Mouse (Mus musculus): ENCODE results near the gene Galnt14. TPM values are rescaled to one million over a fixed set of nuclear protein-coding genes. Genes with fewer than 3 reads are reported as not detected.

Galnt14 gene
- total RNA-seq (2022) = not detected

- no peak for DNase-seq (ENCODE audit: low spot score)
These were observed at the start of gene Galnt14 for GRCm38 (mm10) chr17:73710042-73710911. Gene Galnt14, minus strand, starts transcription at chr17:73710453.

- peak; percentile 69 for DNase-seq (ENCODE audit: low spot score)
These were observed 33.5 kb upstream of the Galnt14 start for GRCm38 (mm10) chr17:73743681-73744311.

- DNase-seq (ENCODE audit: low spot score) = peak; percentile 1
These were observed 13.8 kb upstream of the Galnt14 start for GRCm38 (mm10) chr17:73723885-73724682.

GRCm38 (mm10) chr17:73719021-73719748, 8.9 kb upstream of the Galnt14 start:
- no peak for DNase-seq (ENCODE audit: low spot score)

GRCm38 (mm10) chr17:73716684-73717083, 6.4 kb upstream of the Galnt14 start:
- no peak for DNase-seq (ENCODE audit: low spot score)

- DNase-seq (ENCODE audit: low spot score) = no peak
These were observed 4.4 kb upstream of the Galnt14 start for GRCm38 (mm10) chr17:73714440-73715221.

GRCm38 (mm10) chr17:73713347-73713746, 3.1 kb upstream of the Galnt14 start:
- no peak for DNase-seq (ENCODE audit: low spot score)

GRCm38 (mm10) chr17:73711919-73712318, 1.7 kb upstream of the Galnt14 start:
- no peak for DNase-seq (ENCODE audit: low spot score)

GRCm38 (mm10) chr17:73709131-73710041, 867 bp downstream of the Galnt14 start:
- DNase-seq (ENCODE audit: low spot score) = no peak

GRCm38 (mm10) chr17:73708451-73708850, 1.8 kb downstream of the Galnt14 start:
- no peak for DNase-seq (ENCODE audit: low spot score)

GRCm38 (mm10) chr17:73703571-73703970, 6.7 kb downstream of the Galnt14 start:
- DNase-seq (ENCODE audit: low spot score) = no peak

GRCm38 (mm10) chr17:73701016-73701415, 9.2 kb downstream of the Galnt14 start:
- DNase-seq (ENCODE audit: low spot score) = no peak

- DNase-seq (ENCODE audit: low spot score) = no peak
These were observed 10.4 kb downstream of the Galnt14 start for GRCm38 (mm10) chr17:73699881-73700280.

GRCm38 (mm10) chr17:73694206-73694952, 15.9 kb downstream of the Galnt14 start:
- no peak for DNase-seq (ENCODE audit: low spot score)

GRCm38 (mm10) chr17:73688261-73688660, 22.0 kb downstream of the Galnt14 start:
- no peak for DNase-seq (ENCODE audit: low spot score)

- no peak for DNase-seq (ENCODE audit: low spot score)
These were observed 24.0 kb downstream of the Galnt14 start for GRCm38 (mm10) chr17:73686292-73686691.

- no peak for DNase-seq (ENCODE audit: low spot score)
These were observed 25.5 kb downstream of the Galnt14 start for GRCm38 (mm10) chr17:73684746-73685145.

GRCm38 (mm10) chr17:73671921-73672320, 38.3 kb downstream of the Galnt14 start:
- no peak for DNase-seq (ENCODE audit: low spot score)

- no peak for DNase-seq (ENCODE audit: low spot score)
These were observed 40.2 kb downstream of the Galnt14 start for GRCm38 (mm10) chr17:73670048-73670447.
